Mouse (Mus musculus): ENCODE measurements at regions not wholly inside any gene's neighbourhood (a gene's known extent, or its start where the extent isn't known, plus 50 kb on each side); places are given as distances from the start of the nearest gene placed in this dataset.

- TF ChIP-seq CTCF (IDR thresholded peaks at IDR 0.05; ENCODE audit: borderline replicate concordance, insufficient read depth, low read length) (no peak), POLR2A (IDR thresholded peaks at IDR 0.05; ENCODE audit: low read depth, low read length) (no peak)
- peak overlapping the region; percentile 94 for H3K27ac ChIP-seq (ENCODE audit: insufficient read depth, low read length)
- H3K4me3 ChIP-seq (ENCODE audit: insufficient read depth, low read length), result no peak overlapping the region
- peaks cover 17% of the 10 kb centered on the region for H3K4me1 ChIP-seq (ENCODE audit: control insufficient read depth, insufficient read depth, low read length)
Measured at GRCm38 (mm10) chr1:71971943-71972342, 240.2 kb downstream of the Mreg start.

DNA sequence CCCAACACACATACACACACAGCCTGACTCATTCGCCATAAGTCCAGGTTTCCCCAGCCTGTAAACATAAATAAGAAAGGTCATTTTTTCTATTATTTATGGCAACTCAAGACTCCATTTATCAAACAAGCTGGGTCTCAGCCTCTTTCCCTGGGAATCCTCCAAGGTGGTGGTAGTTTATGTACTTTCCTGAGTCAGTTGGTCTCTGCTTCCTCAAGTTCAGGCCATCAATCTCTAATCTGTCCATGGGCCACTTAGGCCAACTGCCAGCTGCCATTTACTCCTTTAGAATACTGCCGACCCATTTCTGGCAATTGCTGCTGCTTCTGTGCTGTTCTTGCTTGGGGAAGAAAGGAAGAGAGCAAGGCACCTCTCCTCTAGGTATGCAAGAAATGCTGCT is 241.3 kb downstream of the Mreg start:
- no peak overlapping the region for H3K4me3 ChIP-seq (ENCODE audit: insufficient read depth, low read length)
- H3K4me1 ChIP-seq (ENCODE audit: control insufficient read depth, insufficient read depth, low read length), result peaks cover 17% of the 10 kb centered on the region
- H3K27ac ChIP-seq (ENCODE audit: insufficient read depth, low read length), result peak overlapping the region; percentile 94
- TF ChIP-seq POLR2A (IDR thresholded peaks at IDR 0.05; ENCODE audit: low read depth, low read length), result no peak
- TF ChIP-seq CTCF (IDR thresholded peaks at IDR 0.05; ENCODE audit: borderline replicate concordance, insufficient read depth, low read length), result no peak

GRCm38 (mm10) chr1:71967574-71968104 is 244.5 kb downstream of the Mreg start:
- H3K4me1 ChIP-seq (ENCODE audit: control insufficient read depth, insufficient read depth, low read length), result peaks cover 17% of the 10 kb centered on the region
- no peak for TF ChIP-seq POLR2A (IDR thresholded peaks at IDR 0.05; ENCODE audit: low read depth, low read length)
- TF ChIP-seq CTCF (IDR thresholded peaks at IDR 0.05; ENCODE audit: borderline replicate concordance, insufficient read depth, low read length), result no peak
- no peak overlapping the region for H3K4me3 ChIP-seq (ENCODE audit: insufficient read depth, low read length)
- no peak overlapping the region for H3K27ac ChIP-seq (ENCODE audit: insufficient read depth, low read length)

- TF ChIP-seq POLR2A (IDR thresholded peaks at IDR 0.05; ENCODE audit: low read depth, low read length), result no peak
- no peak for TF ChIP-seq CTCF (IDR thresholded peaks at IDR 0.05; ENCODE audit: borderline replicate concordance, insufficient read depth, low read length)
Measured at GRCm38 (mm10) chr1:71964450-71965126, 247.5 kb downstream of the Mreg start.

GRCm38 (mm10) chr1:71956940-71957339 is 255.2 kb downstream of the Mreg start:
- Histone ChIP-seq H3K4me1 (ENCODE audit: control insufficient read depth, insufficient read depth, low read length) (peaks cover 14% of the 10 kb centered on the region), H3K27ac (ENCODE audit: insufficient read depth, low read length) (no peak overlapping the region), H3K4me3 (ENCODE audit: insufficient read depth, low read length) (no peak overlapping the region)
- no peak for TF ChIP-seq CTCF (IDR thresholded peaks at IDR 0.05; ENCODE audit: borderline replicate concordance, insufficient read depth, low read length)
- TF ChIP-seq POLR2A (IDR thresholded peaks at IDR 0.05; ENCODE audit: low read depth, low read length), result no peak

More at GRCm38 (mm10) chr1:71964450-71965126, 247.5 kb downstream of the Mreg start:
- H3K4me3 ChIP-seq (ENCODE audit: insufficient read depth, low read length), result no peak overlapping the region
- no peaks in the 10 kb centered on the region for H3K4me1 ChIP-seq (ENCODE audit: control insufficient read depth, insufficient read depth, low read length)
- H3K27ac ChIP-seq (ENCODE audit: insufficient read depth, low read length), result no peak overlapping the region

DNA sequence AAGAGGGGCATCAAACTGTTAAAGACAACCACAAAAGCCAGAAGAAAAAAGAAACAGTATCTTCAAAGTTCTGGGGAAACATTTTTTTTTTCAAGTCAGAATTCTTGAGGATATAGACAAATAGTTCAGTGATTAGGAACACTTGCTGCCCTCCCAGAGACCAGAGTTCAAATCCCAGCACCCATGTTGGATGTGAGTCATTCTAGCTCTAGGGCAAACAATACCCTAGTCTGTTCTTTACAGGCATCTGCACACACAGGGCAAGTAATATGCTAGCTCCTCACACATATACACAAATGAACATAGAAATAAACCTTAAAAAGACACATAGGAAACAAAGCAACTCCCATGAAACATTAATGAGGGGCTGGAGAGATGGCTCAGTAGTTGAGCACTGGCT is 256.8 kb downstream of the Mreg start:
- no peak overlapping the region for H3K4me3 ChIP-seq (ENCODE audit: insufficient read depth, low read length)
- H3K27ac ChIP-seq (ENCODE audit: insufficient read depth, low read length), result no peak overlapping the region
- TF ChIP-seq CTCF (IDR thresholded peaks at IDR 0.05; ENCODE audit: borderline replicate concordance, insufficient read depth, low read length), result no peak
- TF ChIP-seq POLR2A (IDR thresholded peaks at IDR 0.05; ENCODE audit: low read depth, low read length), result no peak
- peaks cover 14% of the 10 kb centered on the region for H3K4me1 ChIP-seq (ENCODE audit: control insufficient read depth, insufficient read depth, low read length)

DNA sequence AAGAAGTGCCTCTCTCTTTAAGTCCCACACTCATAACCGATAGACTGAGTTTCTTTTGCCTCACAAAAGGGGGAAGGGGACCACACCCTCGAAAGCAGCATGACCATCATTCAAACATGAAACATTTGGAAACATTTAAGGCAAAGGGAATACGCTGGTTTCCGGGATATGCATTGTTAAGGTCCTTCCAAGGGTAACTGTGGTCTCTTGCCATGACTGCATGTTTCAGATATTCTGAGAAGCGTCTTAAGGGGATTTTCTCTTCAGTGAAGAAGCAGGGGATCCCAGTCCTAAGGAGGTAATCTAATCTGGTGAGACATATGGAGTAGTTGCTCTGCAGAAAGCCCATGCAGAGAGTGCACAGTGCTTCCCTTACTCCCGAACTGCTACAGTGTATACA is 258.8 kb downstream of the Mreg start:
- peaks cover 14% of the 10 kb centered on the region for H3K4me1 ChIP-seq (ENCODE audit: control insufficient read depth, insufficient read depth, low read length)
- H3K4me3 ChIP-seq (ENCODE audit: insufficient read depth, low read length), result no peak overlapping the region
- H3K27ac ChIP-seq (ENCODE audit: insufficient read depth, low read length), result peak overlapping the region; percentile 68
- TF ChIP-seq CTCF (IDR thresholded peaks at IDR 0.05; ENCODE audit: borderline replicate concordance, insufficient read depth, low read length) (no peak), POLR2A (IDR thresholded peaks at IDR 0.05; ENCODE audit: low read depth, low read length) (no peak)

GRCm38 (mm10) chr1:71949549-71949948 is 262.6 kb downstream of the Mreg start:
- Histone ChIP-seq H3K4me1 (ENCODE audit: control insufficient read depth, insufficient read depth, low read length) (peaks cover 20% of the 10 kb centered on the region), H3K27ac (ENCODE audit: insufficient read depth, low read length) (no peak overlapping the region), H3K4me3 (ENCODE audit: insufficient read depth, low read length) (no peak overlapping the region)
- TF ChIP-seq CTCF (IDR thresholded peaks at IDR 0.05; ENCODE audit: borderline replicate concordance, insufficient read depth, low read length), result no peak
- no peak for TF ChIP-seq POLR2A (IDR thresholded peaks at IDR 0.05; ENCODE audit: low read depth, low read length)

DNA sequence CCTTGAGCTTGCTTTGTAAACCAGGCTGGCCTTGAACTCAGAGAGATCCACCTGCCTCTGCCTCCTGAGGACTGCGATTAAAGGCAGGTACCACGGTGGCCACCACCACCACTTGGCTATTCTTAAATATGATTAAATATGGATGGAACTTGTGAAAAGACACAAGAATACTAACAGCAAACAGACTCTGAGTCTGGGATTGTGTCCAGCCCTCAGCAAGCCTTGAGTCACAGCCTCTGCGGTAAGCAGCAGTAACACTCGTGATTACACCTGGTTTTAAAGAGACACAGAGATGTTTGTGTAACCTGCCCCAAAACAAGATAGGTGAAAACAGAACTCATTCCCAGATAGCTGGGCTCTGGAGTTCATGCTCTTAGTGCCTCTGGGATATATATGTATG is 263.4 kb downstream of the Mreg start:
- Histone ChIP-seq H3K4me3 (ENCODE audit: insufficient read depth, low read length) (no peak overlapping the region), H3K27ac (ENCODE audit: insufficient read depth, low read length) (no peak overlapping the region), H3K4me1 (ENCODE audit: control insufficient read depth, insufficient read depth, low read length) (peaks cover 19% of the 10 kb centered on the region)
- no peak for TF ChIP-seq POLR2A (IDR thresholded peaks at IDR 0.05; ENCODE audit: low read depth, low read length)
- TF ChIP-seq CTCF (IDR thresholded peaks at IDR 0.05; ENCODE audit: borderline replicate concordance, insufficient read depth, low read length), result no peak

GRCm38 (mm10) chr1:71947506-71947905 is 264.6 kb downstream of the Mreg start:
- Histone ChIP-seq H3K4me3 (ENCODE audit: insufficient read depth, low read length) (no peak overlapping the region), H3K27ac (ENCODE audit: insufficient read depth, low read length) (peak overlapping the region; percentile 86), H3K4me1 (ENCODE audit: control insufficient read depth, insufficient read depth, low read length) (peaks cover 7% of the 10 kb centered on the region)
- no peak for TF ChIP-seq CTCF (IDR thresholded peaks at IDR 0.05; ENCODE audit: borderline replicate concordance, insufficient read depth, low read length)
- no peak for TF ChIP-seq POLR2A (IDR thresholded peaks at IDR 0.05; ENCODE audit: low read depth, low read length)
